Mouse (Mus musculus): ENCODE data around the gene Zfp692.
"Not testable (repeated sequence)": the region's sequence is repeated elsewhere in the genome, so short reads cannot be mapped to it uniquely, and the experiment has no call there.

Gene Zfp692

DNA sequence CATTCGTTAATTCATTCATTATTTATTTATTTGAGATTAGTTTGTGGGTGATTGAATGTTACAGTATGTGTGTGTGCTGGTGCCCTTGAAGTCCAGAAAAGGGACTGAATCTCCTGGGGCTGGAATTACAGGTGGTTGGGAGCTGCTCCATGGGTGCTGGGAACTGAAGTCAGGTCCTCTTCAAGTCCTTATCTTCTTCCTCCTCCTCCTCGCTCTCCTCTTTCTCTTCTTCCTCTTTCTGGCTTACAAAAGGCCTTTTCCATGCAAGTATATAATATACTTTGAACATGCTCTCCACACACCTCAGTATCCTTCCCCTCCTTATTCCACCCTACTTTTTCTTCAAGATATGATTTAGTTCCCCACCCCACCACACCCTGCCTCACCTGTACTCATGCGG is 50.2 kb downstream of the Zfp692 start:
- DNase-seq, result no peak

DNA sequence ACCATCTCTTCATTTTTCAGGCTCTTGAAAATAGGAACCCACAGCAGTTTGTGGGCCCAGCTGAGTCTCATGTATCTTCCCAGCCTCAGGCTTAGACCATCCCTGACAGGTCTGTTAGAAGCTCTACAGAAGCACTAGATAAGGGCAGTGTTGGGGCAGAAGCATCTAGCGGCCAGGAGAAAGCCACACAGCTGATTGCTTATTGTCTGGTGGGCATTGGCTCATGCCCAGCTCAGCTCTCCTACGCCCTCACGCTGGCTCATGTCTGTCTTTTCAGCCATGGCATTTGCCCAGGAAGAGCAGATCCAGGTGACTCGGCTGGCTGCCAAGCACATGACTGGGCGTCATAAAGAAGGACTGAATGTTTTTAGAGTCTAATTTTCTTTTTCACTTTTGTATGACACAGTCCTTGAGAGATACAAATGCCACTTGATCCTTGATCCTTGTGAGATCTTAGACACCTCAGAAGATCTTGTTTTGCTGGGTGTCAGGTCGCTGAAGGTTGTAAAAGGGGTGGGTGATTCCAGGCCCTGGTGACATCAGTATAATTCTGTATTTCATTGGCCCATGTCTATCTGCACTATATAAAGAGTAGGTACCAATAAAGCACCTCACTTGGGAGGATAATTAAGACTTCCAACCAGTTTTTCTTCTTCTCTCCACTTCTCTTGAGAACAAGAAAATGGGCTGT is 51.1 kb downstream of the Zfp692 start:
- DNase-seq, result no peak

DNA sequence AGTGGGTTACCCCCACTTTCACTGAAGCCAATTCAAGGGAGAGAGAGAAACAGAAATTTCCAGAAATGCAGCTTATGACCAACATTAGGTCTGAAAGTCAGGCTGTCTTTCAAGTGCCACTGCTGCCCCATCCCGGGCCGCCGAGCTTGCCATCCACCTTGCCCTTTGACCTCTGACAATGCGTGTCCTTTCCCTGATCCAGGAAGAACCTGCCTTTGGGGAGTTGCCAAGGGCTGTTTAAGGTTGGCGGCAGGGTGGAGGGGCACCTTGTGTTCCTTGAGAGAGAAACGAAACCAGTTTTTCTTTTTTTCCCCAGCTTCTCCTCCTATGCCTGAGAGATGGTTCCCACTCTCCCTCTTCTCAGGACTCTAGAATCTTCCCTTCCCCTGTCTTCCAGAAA is 55.7 kb downstream of the Zfp692 start:
- DNase-seq, result not testable (repeated sequence)

Measured in lung, postnatal 4 days (tissue).